ENCODE assay signal across 8 mouse cellular contexts in the genomic region with DNA sequence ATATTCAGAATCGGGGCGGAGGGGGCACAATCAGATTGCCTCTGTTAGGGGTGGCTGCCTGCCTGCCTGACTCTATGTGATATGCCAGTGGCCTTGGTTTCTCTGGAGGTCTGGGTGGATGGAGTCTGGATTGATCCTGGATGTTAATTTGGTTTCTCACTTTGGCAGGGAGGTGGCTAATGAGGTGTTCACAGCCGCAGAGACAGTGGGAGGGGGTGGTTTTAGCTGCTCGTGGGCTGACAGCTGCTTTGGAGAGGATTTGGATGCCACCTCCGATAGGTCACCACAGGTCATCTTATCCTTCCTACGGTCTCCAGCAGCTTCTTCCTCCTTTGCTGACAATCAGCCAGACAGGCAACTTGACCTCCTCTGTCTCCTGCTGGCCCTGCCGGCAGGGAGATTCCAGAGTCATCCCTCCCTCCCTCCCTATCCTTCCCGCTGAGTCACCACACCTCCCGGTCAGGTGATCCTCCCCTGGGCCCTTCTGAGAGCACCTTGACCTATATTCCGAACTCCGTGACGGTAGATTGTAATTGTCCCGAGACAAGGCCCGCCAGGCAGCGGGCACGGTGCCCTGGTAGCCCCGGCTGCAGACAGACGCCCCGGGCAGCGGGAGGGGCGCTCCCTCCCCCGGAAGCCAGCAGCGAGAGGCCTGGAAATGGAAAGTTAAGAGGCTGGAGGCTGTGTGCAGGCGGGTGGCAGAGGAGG. TPM values are rescaled to one million over a fixed set of nuclear protein-coding genes. Genes with fewer than 3 reads are reported as not detected.
A peak's percentile ranks its signal among the peaks of the same experiment; 100 is the strongest.
DNase-seq lines count a peak whose midpoint lies in the region; ATAC-seq and TF ChIP-seq lines count a peak whose summit lies in the region.

No protein-coding gene starts in this region.

- H3K9ac ChIP-seq in MEL (ENCODE audit: control insufficient read depth, low read depth, low read length, poor library complexity, severe bottlenecking) = peak overlapping the region; percentile 61
- H3K9ac ChIP-seq in hindbrain, embryonic 13.5 days = peak overlapping the region; percentile 71

- H3K79me2 ChIP-seq in MEL (ENCODE audit: control insufficient read depth, insufficient read depth, low read length, poor library complexity) = no peaks in the 10 kb centered on the region

- H3K4me1 ChIP-seq in MEL (ENCODE audit: control insufficient read depth in 1 of 2, insufficient read depth in 2 of 2, low read length in 2 of 2) = peaks cover 2 to 19% of the 10 kb centered on the region in 2 experiments
- peaks cover 28% of the 10 kb centered on the region for H3K4me1 ChIP-seq in hindbrain, embryonic 13.5 days (replicated peaks)

- H3K9me3 ChIP-seq in MEL (replicated peaks; ENCODE audit: insufficient read depth, low read length) = no peaks in the 10 kb centered on the region
- no peaks in the 10 kb centered on the region for H3K9me3 ChIP-seq in hindbrain, embryonic 13.5 days

- peak; percentile 64 for ATAC-seq in hindbrain, embryonic 13.5 days (ENCODE audit: low FRiP score)

- H3K36me3 ChIP-seq in MEL (ENCODE audit: control insufficient read depth in 1 of 2, insufficient read depth in 2 of 2, low read length in 2 of 2) = peaks cover 0 to 7% of the 10 kb centered on the region in 2 experiments; a peak in 2 of 4 replicates
- H3K36me3 ChIP-seq in hindbrain, embryonic 13.5 days = no peaks in the 10 kb centered on the region

- DNase-seq in MEL (ENCODE audit: low read depth, low spot score) = peak; percentile 43
- peak; percentile 84 for DNase-seq in cerebellum, adult 9-11 months
- DNase-seq in frontal cortex, postnatal 25 days (ENCODE audit: low spot score in 2 of 2) = peak; percentile 55 to 69
- peak; percentile 71 to 72 for DNase-seq in layer of hippocampus, postnatal 36 days
- DNase-seq in lung, postnatal 14 days = peak; percentile 82
- peak; percentile 62 for DNase-seq in retina, embryonic 14.5 days (ENCODE audit: low spot score)
- peak; percentile 74 for DNase-seq in thymus, postnatal 25 days

- WGBS in hindbrain, embryonic 13.5 days = under 1% methylated on average over 24 of the region's 24 CpGs

- no peak for TF ChIP-seq EP300 in MEL (IDR thresholded peaks at IDR 0.05; ENCODE audit: low read depth in 1 of 2, low read length in 2 of 2)

- H3K4me2 ChIP-seq in hindbrain, embryonic 13.5 days = peak overlapping the region; percentile 70

- TF ChIP-seq RAD21 in MEL (IDR thresholded peaks at IDR 0.05; ENCODE audit: low read depth, low read length) = no peak

- H3K27ac ChIP-seq in MEL (ENCODE audit: control insufficient read depth, low read depth, low read length) = peak overlapping the region; percentile 47
- H3K27ac ChIP-seq in hindbrain, embryonic 13.5 days = peak overlapping the region; percentile 92

- H3K27me3 ChIP-seq in MEL (ENCODE audit: control insufficient read depth in 1 of 2, insufficient read depth in 2 of 2, low read length in 2 of 2) = no peaks in the 10 kb centered on the region
- no peaks in the 10 kb centered on the region for H3K27me3 ChIP-seq in hindbrain, embryonic 13.5 days

- TF ChIP-seq CTCF in MEL (IDR thresholded peaks at IDR 0.05 in 2 of 3, conservative IDR thresholded peaks at IDR 0.05 in 1 of 3; ENCODE audit: control insufficient read depth in 1 of 3, insufficient read depth in 1 of 3, low read depth in 2 of 3, low read length in 3 of 3, poor library complexity in 1 of 3, severe bottlenecking in 1 of 3) = no peak

- no peak; a peak in 1 of 4 replicates for TF ChIP-seq POLR2A in MEL (IDR thresholded peaks at IDR 0.05; ENCODE audit: control insufficient read depth in 1 of 2, insufficient read depth in 1 of 2, low read depth in 1 of 2, low read length in 2 of 2, poor library complexity in 1 of 2)

- peak overlapping the region; percentile 59 to 96 for H3K4me3 ChIP-seq in MEL (ENCODE audit: control insufficient read depth in 1 of 2, insufficient read depth in 1 of 2, low read depth in 2 of 2, low read length in 2 of 2)
- peak overlapping the region; percentile 42 for H3K4me3 ChIP-seq in hindbrain, embryonic 13.5 days

TF ChIP-seq in MEL, 35 proteins besides CTCF, POLR2A, EP300 and RAD21:
- TF ChIP-seq E2F4 (IDR thresholded peaks at IDR 0.05; ENCODE audit: borderline replicate concordance, low read depth, low read length) = no peak
- no peak for TF ChIP-seq ZMIZ1 (IDR thresholded peaks at IDR 0.05; ENCODE audit: low read depth, low read length)
- no peak for TF ChIP-seq MYB (IDR thresholded peaks at IDR 0.05; ENCODE audit: low read depth, low read length)
- no peak for TF ChIP-seq HCFC1 (IDR thresholded peaks at IDR 0.05; ENCODE audit: low read depth, low read length)
- TF ChIP-seq ZNF384 (IDR thresholded peaks at IDR 0.05; ENCODE audit: low read depth, low read length) = no peak
- no peak for TF ChIP-seq TAL1 (IDR thresholded peaks at IDR 0.05; ENCODE audit: low read length)
- no peak for TF ChIP-seq TCF12 (IDR thresholded peaks at IDR 0.05; ENCODE audit: low read depth, low read length)
- TF ChIP-seq ETS1 (IDR thresholded peaks at IDR 0.05; ENCODE audit: low read depth, low read length) = 0 out of 2 replicates have a peak, but pooled peaks have one; percentile 3
- no peak for TF ChIP-seq NRF1 (IDR thresholded peaks at IDR 0.05; ENCODE audit: insufficient read depth, low read depth, low read length, poor library complexity, severe bottlenecking)
- TF ChIP-seq SMC3 (IDR thresholded peaks at IDR 0.05; ENCODE audit: low read depth, low read length) = no peak
- TF ChIP-seq MYC (IDR thresholded peaks at IDR 0.05; ENCODE audit: low read depth, low read length) = no peak
- no peak for TF ChIP-seq RCOR1 (IDR thresholded peaks at IDR 0.05; ENCODE audit: low read depth, low read length)
- no peak for TF ChIP-seq MAFK (IDR thresholded peaks at IDR 0.05; ENCODE audit: borderline replicate concordance, low read depth, low read length)
- no peak for TF ChIP-seq SIN3A (IDR thresholded peaks at IDR 0.05; ENCODE audit: low read length)
- TF ChIP-seq MAZ (IDR thresholded peaks at IDR 0.05; ENCODE audit: low read depth, low read length) = no peak
- TF ChIP-seq MXI1 (IDR thresholded peaks at IDR 0.05; ENCODE audit: low read depth, low read length) = no peak
- no peak for TF ChIP-seq NELFE (IDR thresholded peaks at IDR 0.05; ENCODE audit: low read depth, low read length)
- no peak for TF ChIP-seq USF2 (IDR thresholded peaks at IDR 0.05; ENCODE audit: borderline replicate concordance in 1 of 2, insufficient read depth in 1 of 2, low read depth in 1 of 2, low read length in 2 of 2)
- TF ChIP-seq ELF1 (IDR thresholded peaks at IDR 0.05; ENCODE audit: low read depth, low read length) = 0 out of 2 replicates have a peak, but pooled peaks have one; percentile 23
- TF ChIP-seq TBP (IDR thresholded peaks at IDR 0.05; ENCODE audit: low read depth, low read length) = no peak
- TF ChIP-seq MAX (IDR thresholded peaks at IDR 0.05; ENCODE audit: low read length) = no peak
- TF ChIP-seq BHLHE40 (IDR thresholded peaks at IDR 0.05; ENCODE audit: borderline replicate concordance, low read depth, low read length) = no peak
- peak; percentile 40; the same call in 1 of the 2 replicates for TF ChIP-seq USF1 (IDR thresholded peaks at IDR 0.05; ENCODE audit: low read depth, low read length)
- TF ChIP-seq UBTF (IDR thresholded peaks at IDR 0.05; ENCODE audit: borderline replicate concordance, insufficient read depth, low read depth, low read length) = no peak

RNA-seq across cellular contexts. Expression of gene Chd9, which starts 48.7 kb away (rescaled TPM):
- 5.9 and 7.9 TPM in 2 replicates for total RNA-seq in MEL (2012; rRNA removed)
- polyA plus RNA-seq in MEL (2012; ENCODE audit: insufficient read depth in 1 of 2, insufficient read length in 2 of 2, low read depth in 1 of 2, low replicate concordance in 2 of 2, missing spikeins in 1 of 2) = 10 to 100 TPM; 40.3 to 87.4 TPM
- 76.4 and 89.0 TPM in 2 replicates for polyA plus RNA-seq in hindbrain, embryonic 13.5 days (2015; fragmentation: Nextera tagmentation; extraction: Ambion mirVana)
- 100 to 1,000 TPM; 238 to 258 TPM for total RNA-seq in layer of hippocampus, postnatal 36 days (2021)

RNA-seq across cellular contexts. Expression of gene Gm19935, which starts 59.7 kb away (rescaled TPM):
- total RNA-seq in MEL (2012; rRNA removed) = not detected in 2 replicates
- not detected for polyA plus RNA-seq in MEL (2012; ENCODE audit: insufficient read depth in 1 of 2, insufficient read length in 2 of 2, low read depth in 1 of 2, low replicate concordance in 2 of 2, missing spikeins in 1 of 2)
- polyA plus RNA-seq in hindbrain, embryonic 13.5 days (2015; fragmentation: Nextera tagmentation; extraction: Ambion mirVana) = 1.9 and 3.0 TPM in 2 replicates
- total RNA-seq in layer of hippocampus, postnatal 36 days (2021) = 1 to 10 TPM; 1.7 to 2.9 TPM

Comparison
In these comparisons a context has a peak if more than half of its experiments do, and no peak if none do; other contexts are left out.
1. Peak in every context shown above with its lines: DNase-seq, ATAC-seq, H3K4me3 ChIP-seq and H3K27ac ChIP-seq.
2. RNA of gene Chd9, which starts 48.7 kb away (total RNA-seq): 238 to 258 TPM in layer of hippocampus, postnatal 36 days; 5.9 to 7.9 TPM in MEL; every median in the first group is over 10 times any median in the second.